Mouse (Mus musculus) embryonic stem cell, embryonic (primary cell): ENCODE measurements around the gene Kpnb1.

ENCODE experiments used
- CTCF ChIA-PET, 4 experiments: fragments of 300-600 bp in 2 of 4; fragments of 350-600 bp in 2 of 4; sonication (Branson Sonifier 250); formaldehyde crosslinking; loops; one replicate each; lab custom pipeline; 2022; ENCODE audit warnings: inconsistent platforms in 2 of 4; lab: Charles Lee
- POLR2A ChIA-PET, 4 experiments: fragments of 300-600 bp in 2 of 4; fragments of 350-600 bp in 2 of 4; sonication (Branson Sonifier 250); formaldehyde crosslinking; loops; one replicate each; lab custom pipeline; 2022; ENCODE audit warnings: antibody characterized with exemption in 4 of 4, inconsistent platforms in 1 of 4; lab: Charles Lee

The Kpnb1 gene

DNA sequence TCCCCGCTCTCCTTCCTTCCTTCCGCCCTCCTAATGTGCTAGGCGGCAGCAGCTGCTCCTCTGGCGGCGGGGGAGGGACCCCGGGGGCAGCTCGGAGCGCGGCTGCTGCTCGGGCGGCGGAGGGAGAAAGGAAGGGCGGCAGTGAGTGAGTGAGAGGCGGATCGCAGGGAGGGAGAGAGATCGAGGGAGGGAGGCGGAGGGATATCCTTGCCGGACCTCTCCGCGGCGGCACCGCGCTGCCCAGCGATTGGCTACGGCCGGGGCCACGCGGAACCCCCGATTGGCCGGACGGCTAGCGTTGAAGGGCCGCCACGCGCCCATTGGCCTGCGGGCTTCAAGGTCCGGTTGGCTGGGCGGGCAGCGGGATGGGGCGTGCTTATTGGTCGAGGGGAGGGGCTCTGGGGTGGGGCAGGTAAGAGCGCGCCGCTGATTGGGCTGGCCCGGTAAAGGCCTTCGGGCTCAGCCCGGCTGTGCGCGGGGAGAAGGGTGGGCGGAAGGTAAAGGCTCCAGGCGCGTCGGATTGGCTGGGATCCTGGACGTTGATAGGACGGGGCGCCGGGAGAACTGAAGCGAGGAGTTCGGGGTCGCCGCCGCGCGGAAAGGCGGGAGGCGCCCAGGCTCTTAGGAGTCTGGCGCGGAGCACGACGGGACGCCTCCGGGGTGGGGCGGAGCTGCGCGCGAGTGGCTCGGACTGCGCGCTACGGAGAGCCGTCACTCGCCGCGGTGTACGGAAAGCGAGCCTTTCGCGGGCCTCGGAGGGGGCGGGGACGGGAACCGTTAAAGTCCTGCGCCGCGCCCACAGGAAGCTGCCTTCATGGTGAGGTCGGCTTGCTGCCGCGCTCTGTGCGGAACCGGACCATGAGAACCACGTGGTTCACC is at the start of gene Kpnb1:
TSS of gene Kpnb1 (minus strand) at position 118 of the 879 bp plus-strand sequence.
- ChIA-PET CTCF (interaction anchor here (0.5 to 2.5 kb wide), 21 partner anchors 11 to 876 kb away, joined by 3 to 13 read pairs (median 4); partner anchors contain the start of genes Cdk5rap3 (in 1 of the 4) and Tbkbp1 (in 1 of the 4)), POLR2A (interaction anchor here (0.5 to 11.0 kb wide), 119 partner anchors 7 to 740 kb away, joined by 3 to 245 read pairs (median 4); partner anchors contain the start of genes Lrrc46 (in 2 of the 4), Mrpl10 (in 2 of the 4), Nfe2l1 (in 2 of the 4) and Cdk5rap3 (in 1 of the 4))

DNA sequence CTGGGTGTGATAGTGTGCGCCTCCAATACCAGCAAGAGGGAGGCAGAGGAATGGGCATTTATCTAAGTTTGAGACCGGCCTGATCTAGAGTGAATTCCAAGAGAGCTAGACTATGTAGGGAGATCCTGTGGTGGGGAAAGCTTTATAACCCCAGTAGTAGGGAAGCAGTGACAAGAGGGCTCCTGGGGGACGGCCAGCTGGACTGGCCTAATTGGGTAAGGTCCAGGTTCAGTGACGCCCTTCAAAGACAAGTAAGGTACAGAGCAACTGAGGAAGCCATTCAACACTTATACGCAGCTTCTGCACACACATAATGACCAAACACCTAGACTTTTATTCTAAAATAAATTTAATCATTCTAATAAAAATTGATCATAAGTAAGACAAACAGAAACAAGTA is 44.8 kb upstream of the Kpnb1 start:
- ChIA-PET POLR2A (interaction anchor here in 2 of 4 experiments (0.7 to 2.6 kb wide), 18 partner anchors 9 to 83 kb away, joined by 3 to 17 read pairs (median 4); partner anchors contain the start of gene Mrpl45 (in 1 of the 2)), CTCF (interaction anchor here in 2 of 4 experiments (1.1 to 1.2 kb wide), 2 partner anchors 78 to 86 kb away, joined by 3 read pairs; no protein-coding TSS in a partner anchor)

DNA sequence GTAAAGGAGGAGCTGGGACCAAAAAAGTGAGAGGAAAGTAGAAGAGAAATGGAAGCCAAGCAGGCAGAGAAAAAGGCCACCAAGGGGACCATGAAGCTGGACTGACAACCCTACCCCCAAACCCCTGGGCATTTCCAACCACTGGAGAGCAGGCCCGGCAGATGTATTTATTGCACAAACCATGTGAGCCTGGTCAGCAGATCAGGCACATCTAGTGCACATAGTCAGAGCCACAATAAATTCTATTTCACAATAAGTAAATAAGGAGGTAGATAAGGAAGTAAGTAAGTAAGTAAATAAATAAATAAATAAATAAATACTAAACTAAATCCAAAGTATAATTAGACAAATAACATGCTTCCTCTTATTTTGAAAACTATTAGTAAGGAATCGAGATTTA is 41.7 kb upstream of the Kpnb1 start:
- ChIA-PET CTCF (interaction anchor here in 1 of 4 experiments (1.5 kb wide), 1 partner anchor 15 kb away, joined by 3 read pairs; no protein-coding TSS in a partner anchor), POLR2A (interaction anchor here in 2 of 4 experiments (1.0 to 1.9 kb wide), 8 partner anchors 8 to 172 kb away, joined by 3 to 7 read pairs (median 3); no protein-coding TSS in a partner anchor)

DNA sequence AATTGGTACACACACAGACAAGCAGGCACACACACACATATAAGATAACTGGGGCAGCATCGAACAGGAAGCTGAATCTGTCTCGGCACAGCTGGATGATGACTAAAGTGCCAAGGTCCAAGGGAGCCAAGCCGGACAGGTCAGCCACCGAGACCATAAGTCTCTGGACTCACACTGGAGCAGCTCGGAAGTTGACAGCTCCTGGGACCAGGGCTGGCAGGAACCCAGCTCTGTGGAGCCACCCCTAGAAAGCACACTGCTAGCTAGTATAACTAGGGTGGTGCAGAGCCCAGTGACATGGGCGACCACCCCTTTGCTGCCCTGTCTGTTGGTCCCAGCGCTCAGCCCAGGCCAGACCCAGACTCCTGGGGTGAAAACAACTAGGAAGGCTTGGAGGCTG is 41.3 kb upstream of the Kpnb1 start:
- ChIA-PET POLR2A (interaction anchor here in 2 of 4 experiments (1.0 to 1.9 kb wide), 8 partner anchors 9 to 172 kb away, joined by 3 to 7 read pairs (median 3); no protein-coding TSS in a partner anchor), CTCF (interaction anchor here in 1 of 4 experiments (1.5 kb wide), 1 partner anchor 15 kb away, joined by 3 read pairs; no protein-coding TSS in a partner anchor)

DNA sequence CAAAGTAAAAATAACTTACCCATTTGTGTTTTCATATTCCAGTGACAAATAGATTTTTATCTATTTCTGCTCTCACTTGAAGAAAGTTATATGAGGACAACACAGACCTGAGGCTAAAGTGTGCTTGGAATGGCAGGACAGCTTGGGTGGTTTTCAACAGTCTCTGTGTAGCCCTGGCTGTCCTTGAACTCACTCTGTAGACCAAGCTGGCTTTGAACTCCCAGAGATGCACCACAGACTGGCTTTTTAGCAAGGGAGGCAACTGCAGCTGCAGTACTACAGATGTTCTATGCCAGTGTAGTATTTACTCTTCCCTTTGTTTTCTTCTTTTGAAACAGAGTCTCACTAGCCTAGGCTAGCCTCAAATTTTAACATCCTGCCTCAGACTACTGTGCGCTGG is 38.5 kb upstream of the Kpnb1 start:
- ChIA-PET CTCF (no interaction called here), POLR2A (no interaction called here)

DNA sequence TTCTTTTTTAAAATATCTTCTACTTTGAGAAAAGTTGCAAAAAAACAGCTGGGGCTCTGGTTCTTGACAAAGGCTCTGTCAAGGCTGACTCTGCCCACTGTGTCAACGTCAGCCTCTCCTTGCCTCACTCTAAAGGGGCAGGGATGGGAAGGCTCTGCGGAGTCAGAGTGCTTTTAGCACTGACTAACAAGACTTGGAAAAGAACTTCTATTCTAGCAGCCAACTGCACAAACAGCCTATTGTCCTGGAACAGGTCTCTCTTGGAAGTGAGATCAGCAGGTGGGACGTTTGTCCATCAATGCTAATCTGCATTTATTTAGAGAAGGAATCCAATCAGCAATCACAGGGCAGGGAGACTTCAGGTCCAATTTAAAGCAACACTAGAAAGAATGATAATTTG is 35.8 kb upstream of the Kpnb1 start:
- POLR2A ChIA-PET = interaction anchor here in 1 of 4 experiments (1.1 to 2.2 kb wide), 4 partner anchors 9 to 39 kb away, joined by 3 to 10 read pairs (median 4); no protein-coding TSS in a partner anchor
- CTCF ChIA-PET = no interaction called here

DNA sequence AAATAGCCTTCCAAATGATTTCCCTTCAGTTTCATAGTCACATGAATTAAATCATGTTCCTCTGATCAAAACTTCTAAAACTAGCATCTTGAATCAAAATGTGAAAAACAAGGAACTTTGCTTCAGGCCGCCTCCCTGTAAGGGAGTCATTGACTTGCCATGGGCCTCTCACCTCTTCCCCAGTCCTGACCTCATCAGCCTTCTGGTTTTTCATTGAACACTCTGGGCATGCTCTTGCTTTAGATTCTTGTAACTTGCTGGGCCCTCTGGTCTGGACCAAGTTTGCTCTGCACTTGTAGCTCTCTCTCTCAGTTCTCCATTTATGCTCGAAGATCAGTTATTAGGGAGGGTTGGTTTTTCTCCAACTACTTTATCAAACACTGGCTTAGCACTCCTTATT is 33.9 kb upstream of the Kpnb1 start:
- ChIA-PET CTCF (no interaction called here), POLR2A (interaction anchor here in 1 of 4 experiments (0.6 to 2.2 kb wide), 3 partner anchors 10 to 988 kb away, joined by 3 to 10 read pairs (median 3); no protein-coding TSS in a partner anchor)

DNA sequence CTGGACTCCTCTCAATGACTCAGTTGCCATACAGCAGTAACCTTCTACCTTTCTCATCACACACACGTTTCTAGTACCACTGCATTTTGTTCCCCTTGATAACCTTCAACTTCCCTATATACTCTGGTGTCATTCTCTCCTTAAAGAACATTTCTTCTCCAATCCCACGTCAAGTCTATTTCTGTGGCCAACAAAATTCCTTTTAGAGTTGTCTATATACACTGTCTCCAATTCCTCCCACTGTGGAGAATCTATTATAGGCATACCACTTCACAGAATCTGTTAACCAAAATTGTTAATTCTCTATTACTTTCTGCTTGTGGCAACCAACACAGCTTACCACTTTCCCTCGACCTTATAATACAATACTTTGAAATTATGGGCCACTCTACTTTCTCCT is 32.5 kb upstream of the Kpnb1 start:
- POLR2A ChIA-PET = interaction anchor here in 3 of 4 experiments (0.6 to 1.7 kb wide), 7 partner anchors 12 to 90 kb away, joined by 3 to 6 read pairs (median 4); no protein-coding TSS in a partner anchor
- CTCF ChIA-PET = interaction anchor here in 1 of 4 experiments (1.5 kb wide), 1 partner anchor 28 kb away, joined by 3 read pairs; no protein-coding TSS in a partner anchor

DNA sequence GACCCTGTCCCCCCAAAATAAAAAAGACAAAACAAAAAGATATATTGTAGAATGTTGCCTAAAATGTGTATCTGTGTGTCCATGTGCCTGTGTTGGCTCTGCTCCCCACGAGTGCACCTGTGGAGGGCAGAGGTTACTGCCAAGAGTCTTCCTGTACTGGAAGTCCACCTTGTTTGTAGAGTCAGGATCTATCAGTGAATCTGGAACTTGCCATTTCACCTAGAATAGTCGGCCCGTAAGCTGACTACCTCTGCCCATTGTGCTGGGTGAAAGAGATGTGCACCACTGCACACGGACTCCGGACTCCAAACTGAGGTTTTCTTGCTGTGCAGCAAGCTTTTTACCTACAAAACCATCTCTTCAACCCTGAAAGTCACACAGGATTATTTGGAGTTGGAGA is 26.7 kb upstream of the Kpnb1 start:
- POLR2A ChIA-PET = interaction anchor here in 3 of 4 experiments (0.7 to 3.6 kb wide), 14 partner anchors 13 to 97 kb away, joined by 3 to 11 read pairs (median 4); partner anchors contain the start of gene Kpnb1 (in 1 of the 3)
- CTCF ChIA-PET = interaction anchor here in 2 of 4 experiments (1.0 to 1.9 kb wide), 2 partner anchors 15 to 96 kb away, joined by 3 to 5 read pairs; no protein-coding TSS in a partner anchor

DNA sequence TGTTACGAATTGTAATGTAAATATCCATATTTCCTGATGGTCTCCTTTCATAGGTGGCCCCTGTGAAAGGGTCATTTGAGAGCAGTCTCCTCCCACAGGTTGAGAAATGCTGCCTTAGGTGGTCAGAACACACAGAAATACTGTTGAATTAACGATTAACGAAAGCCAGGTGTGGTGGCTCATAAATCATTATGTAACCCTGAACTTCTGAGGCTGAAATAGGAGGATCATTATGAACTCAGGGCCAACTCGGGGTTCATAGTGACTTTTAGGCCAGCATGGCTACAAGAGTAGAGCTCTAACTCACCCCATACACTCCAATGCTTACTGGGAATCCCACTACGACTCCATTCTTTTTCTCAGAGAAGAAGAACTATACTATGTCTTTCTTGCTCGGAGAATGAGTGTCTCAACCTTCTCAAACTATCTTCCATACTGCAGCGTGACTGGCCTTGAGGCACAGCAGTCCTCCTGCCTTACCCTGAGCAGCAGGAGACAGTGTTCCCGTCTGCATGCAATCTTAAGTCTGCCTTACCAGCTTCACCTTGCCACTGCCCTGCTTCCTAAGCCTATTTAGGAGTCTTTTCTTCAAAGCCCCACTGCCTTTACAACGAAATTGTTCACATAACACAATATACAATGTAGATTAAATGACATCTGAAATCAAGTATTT is 23.2 kb upstream of the Kpnb1 start:
- ChIA-PET POLR2A (interaction anchor here in 2 of 4 experiments (1.0 to 4.9 kb wide), 5 partner anchors 11 to 105 kb away, joined by 3 to 18 read pairs (median 5); partner anchors contain the start of genes Kpnb1 (in 1 of the 2) and Mrpl45 (in 1 of the 2)), CTCF (no interaction called here)

DNA sequence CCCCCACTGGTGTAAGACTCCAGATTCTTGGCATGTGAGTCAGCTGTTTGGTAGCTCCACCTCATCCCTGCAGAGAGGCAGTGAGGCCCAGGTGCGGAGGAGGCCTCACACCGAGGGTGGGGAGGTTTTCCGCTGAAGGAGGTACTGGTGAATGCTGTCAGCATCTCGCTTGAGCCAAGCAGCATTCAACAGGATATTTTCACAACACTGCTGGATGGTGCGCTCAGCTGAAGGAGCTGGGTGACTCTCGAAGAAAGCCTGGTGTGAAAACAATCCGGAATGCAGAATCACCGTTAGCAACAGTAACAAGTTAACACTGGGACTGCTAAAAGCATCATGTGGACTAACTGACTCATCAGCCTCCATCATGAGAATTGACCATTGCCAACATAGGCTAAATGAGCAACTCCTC is 19.3 kb upstream of the Kpnb1 start:
- POLR2A ChIA-PET = interaction anchor here in 2 of 4 experiments (0.6 to 4.9 kb wide), 8 partner anchors 9 to 184 kb away, joined by 3 to 18 read pairs (median 4); partner anchors contain the start of gene Kpnb1 (in 1 of the 2)

DNA sequence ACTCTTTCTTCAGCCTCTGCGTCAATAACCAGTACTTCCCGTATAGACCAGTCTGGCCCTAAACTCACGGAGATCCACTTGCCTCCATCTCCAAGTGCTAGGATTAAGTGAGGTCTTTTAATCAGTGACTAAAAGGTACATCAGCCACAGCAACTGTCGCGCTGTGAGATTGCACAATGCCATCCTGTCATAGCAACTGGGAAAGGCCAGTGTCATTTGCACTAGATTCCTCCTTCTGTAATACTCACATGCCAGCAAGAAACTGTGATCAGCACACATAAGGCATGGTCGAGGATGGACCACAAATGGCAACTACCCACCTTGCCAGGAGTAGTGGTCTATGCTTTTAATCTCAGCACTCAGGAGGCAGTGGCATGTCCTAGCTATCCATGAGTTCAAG is 11.8 kb upstream of the Kpnb1 start:
- CTCF ChIA-PET = interaction anchor here in 3 of 4 experiments (0.5 to 2.0 kb wide), 7 partner anchors 8 to 327 kb away, joined by 3 to 12 read pairs (median 3); partner anchors contain the start of gene Osbpl7 (in 1 of the 3)
- POLR2A ChIA-PET = interaction anchor here (0.6 to 1.9 kb wide), 10 partner anchors 10 to 222 kb away, joined by 3 to 7 read pairs (median 4); partner anchors contain the start of genes Kpnb1 (in 1 of the 4) and Mrpl45 (in 1 of the 4)

More for the DNA sequence above, 19.3 kb upstream of the Kpnb1 start:
- CTCF ChIA-PET = interaction anchor here in 1 of 4 experiments (0.5 kb wide), 1 partner anchor 115 kb away, joined by 5 read pairs; no protein-coding TSS in a partner anchor

DNA sequence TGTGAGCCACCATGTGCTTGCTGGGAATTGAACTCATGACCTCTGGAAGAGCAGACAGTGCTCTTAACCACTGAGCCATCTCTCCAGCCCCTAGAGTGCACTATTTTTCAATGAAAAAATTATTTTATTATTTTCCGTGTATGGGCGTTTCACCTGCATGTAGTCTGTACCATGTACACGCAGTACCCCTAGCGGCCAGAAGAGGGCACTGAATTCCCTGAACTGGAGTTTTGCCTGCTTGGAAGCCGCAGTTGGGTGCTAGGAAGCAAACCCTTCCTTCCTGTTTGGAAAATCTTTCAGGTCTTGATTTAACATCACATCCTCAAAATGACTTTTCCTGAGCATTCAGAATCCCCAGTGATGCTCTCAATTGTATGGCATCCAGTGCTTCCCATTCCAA is 10.9 kb upstream of the Kpnb1 start:
- ChIA-PET POLR2A (interaction anchor here in 1 of 4 experiments (0.7 kb wide), 1 partner anchor 8 kb away, joined by 5 read pairs; no protein-coding TSS in a partner anchor), CTCF (interaction anchor here in 1 of 4 experiments (0.6 to 2.1 kb wide), 3 partner anchors 57 to 282 kb away, joined by 6 to 8 read pairs (median 6); partner anchors contain the start of gene Cdk5rap3)

DNA sequence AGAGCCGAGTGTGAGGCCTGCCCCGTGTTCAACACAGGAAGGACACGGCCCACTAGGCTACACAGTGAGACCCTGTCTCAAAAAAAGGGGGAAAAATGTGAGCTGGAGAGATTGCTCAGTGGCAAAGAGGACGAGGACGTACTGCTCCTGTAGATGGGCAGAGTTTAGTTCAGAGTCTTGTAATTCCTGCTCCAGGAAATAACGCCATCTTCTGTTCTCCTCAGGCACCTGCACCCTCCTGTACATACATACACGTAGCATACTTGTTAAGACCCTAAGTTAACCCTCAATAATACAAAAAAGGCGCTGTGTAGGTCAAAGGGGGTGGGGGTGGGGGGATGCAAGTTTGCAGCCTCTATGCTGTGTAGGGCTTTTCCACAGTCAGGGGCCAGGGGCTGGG is 9.3 kb upstream of the Kpnb1 start:
- POLR2A ChIA-PET = interaction anchor here (0.6 to 2.8 kb wide), 14 partner anchors 9 to 403 kb away, joined by 3 to 23 read pairs (median 4); partner anchors contain the start of gene Kpnb1 (in 2 of the 4)
- CTCF ChIA-PET = interaction anchor here in 3 of 4 experiments (0.5 to 2.1 kb wide), 15 partner anchors 10 to 281 kb away, joined by 3 to 8 read pairs (median 4); partner anchors contain the start of gene Cdk5rap3 (in 1 of the 3)

DNA sequence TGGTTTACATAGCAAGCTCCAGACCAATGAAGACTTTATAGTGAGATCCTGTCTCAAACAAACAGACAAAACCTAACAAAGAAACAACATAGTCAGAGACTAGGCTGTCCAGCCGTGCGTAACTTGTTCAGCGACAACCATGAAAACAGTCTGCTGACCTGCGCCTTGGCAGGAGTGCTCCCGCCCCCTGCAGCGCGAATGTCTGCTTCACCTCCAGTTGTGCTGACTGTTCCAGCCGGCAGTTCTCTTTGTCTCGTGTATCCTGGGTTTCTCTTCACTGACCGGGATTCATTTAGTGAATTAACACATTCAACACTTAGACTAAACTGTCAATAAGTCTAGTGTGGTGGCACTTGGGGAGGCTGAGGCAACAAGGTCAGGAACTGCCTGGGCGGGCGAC is 8.9 kb upstream of the Kpnb1 start:
- POLR2A ChIA-PET = interaction anchor here (0.6 to 2.8 kb wide), 14 partner anchors 8 to 205 kb away, joined by 3 to 23 read pairs (median 4); partner anchors contain the start of gene Kpnb1 (in 2 of the 4)
- CTCF ChIA-PET = interaction anchor here in 3 of 4 experiments (0.5 to 2.1 kb wide), 10 partner anchors 9 to 280 kb away, joined by 3 to 8 read pairs (median 4); partner anchors contain the start of gene Cdk5rap3 (in 1 of the 3)

DNA sequence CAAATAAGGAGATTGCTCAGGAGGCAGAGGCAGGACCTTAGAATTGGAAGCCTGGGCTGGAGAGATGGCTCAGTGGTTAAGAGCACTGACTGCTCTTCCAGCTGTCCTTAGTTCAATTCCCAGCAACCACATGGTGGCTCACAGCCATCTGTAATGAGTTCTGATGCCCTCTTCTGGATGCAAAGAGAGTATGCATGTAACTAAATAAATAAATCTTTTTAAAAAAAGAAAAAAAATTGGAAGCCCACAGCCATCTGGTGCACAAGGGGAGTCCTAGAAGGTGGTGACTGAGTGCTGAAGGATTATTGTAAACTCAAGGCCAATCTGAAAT is 4.9 kb upstream of the Kpnb1 start:
- POLR2A ChIA-PET = interaction anchor here in 3 of 4 experiments (0.6 to 1.6 kb wide), 15 partner anchors 8 to 171 kb away, joined by 3 to 13 read pairs (median 3); partner anchors contain the start of gene Mrpl45 (in 1 of the 3)
- CTCF ChIA-PET = interaction anchor here in 3 of 4 experiments (0.6 to 1.4 kb wide), 12 partner anchors 9 to 211 kb away, joined by 3 to 5 read pairs (median 3); no protein-coding TSS in a partner anchor
